Mouse (Mus musculus) brain, embryonic 14.5 days (tissue): ENCODE data around the gene Zfp874a. TPM values are rescaled to one million over a fixed set of nuclear protein-coding genes. Genes with fewer than 3 reads are reported as not detected.
"Not testable (repeated sequence)": the region's sequence is repeated elsewhere in the genome, so short reads cannot be mapped to it uniquely, and the experiment has no call there.

Experiments
- DNase-seq: peaks from one replicate; pipeline ENCODE4 v3.0.0-alpha.2; 2011; ENCODE audit warnings: low read depth
- CTCF ChIP-seq: fragments of 200-500 bp; IDR thresholded peaks from 2 replicates; pipeline ENCODE4 v1.5.1; 2012; ENCODE audit warnings: inconsistent platforms, mild to moderate bottlenecking, moderate library complexity, borderline replicate concordance; ENCODE audit not compliant: insufficient read depth, insufficient read length; ENCODE audit errors: extremely low read depth
- POLR2A ChIP-seq: fragments of 200-500 bp; IDR thresholded peaks from 2 replicates; pipeline ENCODE4 v1.6.1; 2012; ENCODE audit warnings: mild to moderate bottlenecking, inconsistent platforms, borderline replicate concordance; ENCODE audit not compliant: poor library complexity, insufficient read depth, insufficient read length, severe bottlenecking; ENCODE audit errors: extremely low read depth
- polyA plus RNA-seq: library from polyadenylated mRNA; depleted of rRNA; stranded (reverse); fragments of >200 nt; gene quantifications from 2 replicates; pipeline ENCODE4 v1.2.3, GENCODE M21; 2012; rRNA removed

The Zfp874a gene
- polyA plus RNA-seq, 1 experiment, result 3.1 TPM

DNA sequence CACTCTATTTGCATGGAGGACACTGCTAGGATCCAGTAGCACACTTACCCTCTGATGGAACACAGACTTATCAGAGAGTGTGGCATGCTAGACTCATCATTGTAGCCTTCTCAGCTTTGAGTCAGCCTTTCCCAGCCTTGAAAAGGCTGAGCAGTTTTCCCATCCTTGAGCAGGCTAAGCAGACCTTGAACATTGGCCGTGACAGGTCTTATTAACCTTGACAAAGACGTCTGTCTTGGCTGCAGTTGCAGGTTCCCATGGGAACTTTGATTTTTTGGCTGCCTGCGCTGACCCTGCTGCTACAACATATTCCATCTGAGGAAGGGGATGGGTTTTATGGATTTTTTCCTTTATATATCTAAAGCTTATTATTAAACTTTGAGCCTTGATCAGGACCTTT is 23.3 kb downstream of the Zfp874a start:
- DNase-seq, result no peak
- no peak for TF ChIP-seq POLR2A
- TF ChIP-seq CTCF, result no peak

DNA sequence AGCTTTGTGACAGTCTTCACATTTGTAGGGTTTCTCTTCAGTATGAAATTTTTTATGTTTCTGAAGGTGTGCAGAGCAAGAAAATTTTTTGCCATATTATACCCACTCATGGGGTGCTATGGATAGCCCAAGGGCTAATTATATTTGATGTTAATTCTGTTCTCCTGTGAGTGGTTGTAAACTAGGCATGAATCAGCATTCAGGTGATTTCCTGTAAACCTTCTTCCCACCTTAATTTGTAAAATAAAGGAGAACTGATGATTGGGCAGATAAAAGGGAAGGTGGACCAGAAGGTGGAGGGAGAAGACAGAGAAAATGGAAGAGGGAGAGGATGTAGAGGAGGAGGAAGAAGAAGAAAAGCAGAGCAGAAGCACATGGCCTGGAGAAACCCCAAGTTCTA is 25.7 kb downstream of the Zfp874a start:
- not testable (repeated sequence) for DNase-seq

GRCm38 (mm10) chr13:67422532-67422931 is 28.9 kb downstream of the Zfp874a start:
- not testable (repeated sequence) for DNase-seq

DNA sequence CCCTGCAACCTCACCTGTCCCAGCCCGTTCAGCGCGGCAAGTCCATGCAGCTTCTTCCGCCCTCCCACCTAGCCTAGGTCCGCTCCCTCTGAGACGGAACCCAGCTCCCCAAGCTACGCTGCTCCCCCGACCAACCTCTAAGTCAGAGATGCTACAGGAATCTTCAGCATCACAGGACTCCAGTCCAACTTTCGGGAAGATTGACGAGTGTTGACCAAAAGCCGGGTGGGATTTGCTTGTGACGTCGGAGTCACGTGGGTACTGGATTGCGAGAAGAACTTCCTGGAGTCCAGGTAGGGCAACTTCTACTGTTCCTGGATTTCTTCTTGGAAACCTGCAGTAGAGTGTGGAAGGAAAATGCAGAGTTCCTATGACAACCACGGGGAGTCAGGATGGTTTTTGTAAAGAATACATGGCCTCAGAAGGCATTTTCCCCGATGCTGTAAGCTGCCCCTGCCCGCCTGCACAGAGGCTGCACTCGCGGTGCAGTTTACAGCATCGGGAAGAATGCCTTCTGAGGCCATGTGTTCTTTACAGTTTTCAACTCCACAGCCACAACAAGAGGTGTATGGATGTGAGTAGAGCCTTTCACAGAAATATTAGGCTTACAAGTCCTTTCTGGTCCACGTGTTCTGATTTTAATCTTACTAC is 30.1 kb downstream of the Zfp874a start, which contains the start of gene Zfp459:
Gene Zfp459 (minus strand): TSS at position 212 of the 651 bp plus-strand sequence.
- TF ChIP-seq CTCF (no peak), POLR2A (no peak)
- peak; percentile 78 for DNase-seq

DNA sequence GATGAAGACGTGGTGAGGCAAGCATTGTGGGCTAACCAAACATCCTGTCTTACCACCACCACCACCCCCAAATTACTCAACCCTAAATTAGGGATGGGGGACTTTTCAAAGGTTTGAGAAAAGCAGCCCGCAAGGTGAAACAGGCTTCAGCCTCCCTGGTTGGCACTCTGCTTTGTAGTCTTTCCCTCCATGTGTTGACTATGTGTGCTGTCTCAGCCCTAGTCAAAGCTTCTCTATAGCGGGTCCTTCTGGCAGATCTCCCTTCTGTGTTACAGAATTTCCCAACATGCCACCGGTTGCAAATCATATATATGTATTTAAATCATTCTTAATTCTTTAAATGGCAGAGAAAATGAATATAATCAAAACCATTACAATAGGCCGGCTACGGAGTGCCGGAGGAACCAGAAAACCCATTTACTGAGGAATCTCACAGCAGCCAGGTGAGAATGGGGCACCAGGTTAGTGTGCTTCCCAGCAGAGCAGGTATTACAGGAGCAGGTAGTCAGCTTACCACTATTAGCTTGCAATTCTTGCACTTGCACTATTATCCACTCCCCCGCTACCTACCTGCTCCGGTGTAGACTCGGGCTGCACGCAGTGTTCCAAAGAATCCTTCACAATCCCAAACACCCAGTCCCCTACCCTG is 30.7 kb downstream of the Zfp874a start:
- DNase-seq, result no peak
- TF ChIP-seq POLR2A (no peak), CTCF (no peak)

DNA sequence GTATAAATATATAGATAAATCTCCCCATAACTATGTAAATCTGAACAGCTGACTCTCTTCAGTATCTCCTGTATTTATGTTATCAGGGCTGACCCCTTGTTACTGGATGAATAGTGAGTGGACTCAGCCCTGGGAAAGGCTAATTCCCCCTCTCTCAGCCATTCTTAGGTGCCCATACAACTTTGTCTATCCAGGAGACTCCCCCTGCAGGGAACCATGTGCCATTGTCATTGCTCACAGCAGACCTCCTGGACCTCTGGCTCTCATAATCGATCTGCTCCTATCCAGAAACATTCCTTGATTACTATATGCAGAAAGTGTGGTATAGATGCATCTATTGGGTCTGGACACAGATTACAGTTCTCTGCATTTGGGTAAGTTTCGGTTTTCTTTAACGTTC is 34.6 kb downstream of the Zfp874a start:
- TF ChIP-seq CTCF (no peak), POLR2A (no peak)
- DNase-seq, result no peak

DNA sequence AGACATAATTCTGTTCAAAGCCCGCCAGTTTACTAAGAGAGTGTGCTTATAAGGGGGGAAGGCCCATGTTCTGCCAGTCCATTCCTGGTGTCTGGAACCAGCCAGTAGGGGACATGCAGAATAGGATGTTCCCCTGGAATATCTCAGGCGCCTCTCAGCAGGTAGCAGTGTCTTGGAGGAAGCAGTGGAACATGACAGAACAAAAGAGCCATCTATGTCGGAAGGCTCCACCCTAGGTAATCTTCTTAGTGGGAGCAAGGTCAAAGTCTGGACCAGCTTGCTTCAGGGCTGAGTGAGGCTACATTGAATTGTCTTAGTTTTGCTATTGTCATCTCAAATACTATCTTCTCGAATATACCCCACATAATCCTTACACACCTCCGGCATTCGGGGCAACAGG is 35.7 kb downstream of the Zfp874a start:
- TF ChIP-seq CTCF, result no peak
- no peak for TF ChIP-seq POLR2A
- DNase-seq, result no peak

GRCm38 (mm10) chr13:67413634-67414033 is 37.8 kb downstream of the Zfp874a start:
- not testable (repeated sequence) for DNase-seq

- DNase-seq, result peak; percentile 81
Measured at GRCm38 (mm10) chr13:67399183-67399903, 52.1 kb downstream of the Zfp874a start, which contains the start of gene Zfp429. TSS of gene Zfp429 (minus strand) at chr13:67399819.

DNA sequence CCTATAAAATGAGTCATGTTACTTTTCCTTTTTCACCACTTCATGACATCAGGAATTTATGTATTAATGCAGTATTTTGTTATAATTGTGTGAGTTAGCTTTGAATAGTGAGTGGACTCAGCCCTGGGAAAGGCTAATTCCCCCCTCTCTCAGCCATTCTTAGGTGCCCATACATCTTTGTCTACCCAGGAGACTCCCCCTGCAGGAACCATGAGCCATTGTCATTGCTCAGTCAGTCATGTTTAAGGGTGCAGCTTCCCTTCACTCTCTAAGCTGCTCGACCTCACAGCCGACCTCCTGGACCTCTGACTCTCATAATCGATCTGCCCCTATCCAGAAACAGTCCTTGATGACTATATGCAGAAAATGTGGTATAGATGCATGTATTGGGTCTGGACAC is 75.2 kb downstream of the Zfp874a start:
- DNase-seq, result not testable (repeated sequence)

- peak; percentile 68 for DNase-seq
Measured at GRCm38 (mm10) chr13:67375050-67375911, 76.1 kb downstream of the Zfp874a start, which contains the start of the genes Gm28041 and Zfp456. TSS of gene Gm28041 (minus strand) at chr13:67375733. TSS of gene Zfp456 (minus strand) at chr13:67375810.

Other genes with a start within 250 kb of the Zfp874a start
- 3.6 and 5.3 TPM in 2 replicates for gene Zfp458, start 173.2 kb downstream of the Zfp874a start, polyA plus RNA-seq
- gene Zfp457, start 145.1 kb downstream of the Zfp874a start, polyA plus RNA-seq, result 1.8 and 2.6 TPM in 2 replicates
- gene Zfp595, start 119.1 kb downstream of the Zfp874a start, polyA plus RNA-seq, result 2.2 and 2.3 TPM in 2 replicates
- gene Gm28044, start 91.1 kb downstream of the Zfp874a start, polyA plus RNA-seq, result 0.30 TPM in 1 of 2 replicates, not detected in the other
- gene Zfp953, start 91.0 kb downstream of the Zfp874a start, polyA plus RNA-seq, result 0.66 and 0.70 TPM in 2 replicates
- gene Gm28041, start 75.9 kb downstream of the Zfp874a start, polyA plus RNA-seq, result not detected in 2 replicates
- gene Zfp456, start 75.8 kb downstream of the Zfp874a start, polyA plus RNA-seq, result 0.32 and 0.42 TPM in 2 replicates
- gene Zfp429, start 51.8 kb downstream of the Zfp874a start, polyA plus RNA-seq, result 3.4 and 4.0 TPM in 2 replicates
- gene Zfp459, start 30.2 kb downstream of the Zfp874a start, polyA plus RNA-seq, result 0.59 TPM in 2 replicates
- gene Zfp874b, start 32.6 kb upstream of the Zfp874a start, polyA plus RNA-seq, result 2.9 and 3.3 TPM in 2 replicates
- gene Zfp58, start 48.9 kb upstream of the Zfp874a start, polyA plus RNA-seq, result 5.4 and 5.6 TPM in 2 replicates
- gene Gm26965, start 74.5 kb upstream of the Zfp874a start, polyA plus RNA-seq, result not detected in 2 replicates
- 23.7 and 25.7 TPM in 2 replicates for gene Zfp87, start 74.6 kb upstream of the Zfp874a start, polyA plus RNA-seq
- gene Zfp748, start 102.2 kb upstream of the Zfp874a start, polyA plus RNA-seq, result 8.5 and 9.0 TPM in 2 replicates
- gene Zfp729b, start 158.1 kb upstream of the Zfp874a start, polyA plus RNA-seq, result 2.7 and 3.3 TPM in 2 replicates
- not detected in 2 replicates for gene Gm49345, start 186.1 kb upstream of the Zfp874a start, polyA plus RNA-seq
- gene Zfp729a, start 186.2 kb upstream of the Zfp874a start, polyA plus RNA-seq, result 3.6 and 4.3 TPM in 2 replicates
- gene Zfp738, start 235.4 kb upstream of the Zfp874a start, polyA plus RNA-seq, result 9.9 and 12.2 TPM in 2 replicates